Mouse (Mus musculus): ENCODE results near the gene Ttf1.

DNA sequence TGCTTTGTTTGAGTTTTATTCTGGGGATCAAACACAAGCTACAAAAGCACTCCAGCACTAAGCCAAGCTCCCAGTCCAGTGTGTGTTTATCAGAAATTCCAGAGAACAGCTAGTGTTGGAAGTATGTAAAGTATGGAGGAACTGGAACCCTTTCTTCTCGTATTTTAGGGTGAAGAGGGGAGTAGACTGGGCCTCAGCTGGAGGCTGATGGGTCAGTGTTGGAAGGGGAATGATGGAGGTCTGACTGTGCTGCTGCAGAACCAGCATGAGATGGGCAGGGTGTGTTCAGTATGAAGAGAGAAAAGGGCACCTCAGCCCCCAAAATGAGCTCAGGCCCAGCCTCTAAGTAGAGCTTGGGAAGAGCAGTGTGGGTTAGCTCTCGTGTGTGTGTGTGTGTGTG is 16.2 kb downstream of the Ttf1 start:
- no peak for TF ChIP-seq GATA1 (IDR thresholded peaks at IDR 0.05; ENCODE audit: low read length)
- TF ChIP-seq TAL1 (IDR thresholded peaks at IDR 0.05; ENCODE audit: low read length): no peak
